Mouse (Mus musculus): ENCODE results near the gene Elmsan1. TPM values are rescaled to one million over a fixed set of nuclear protein-coding genes. Genes with fewer than 3 reads are reported as not detected.

Elmsan1 gene
- polyA plus RNA-seq, 1 experiment from 2014 or later: 2.7 TPM

Other genes with a start within 250 kb of the Elmsan1 start
- 0.06 TPM in 1 of 2 replicates, not detected in the other for gene Heatr4, start 234.0 kb downstream of the Elmsan1 start, polyA plus RNA-seq (2015; fragmentation: Nextera tagmentation; extraction: Ambion mirVana)
- 11.4 and 15.3 TPM in 2 replicates for gene Acot2, start 231.0 kb downstream of the Elmsan1 start, polyA plus RNA-seq (2015; fragmentation: Nextera tagmentation; extraction: Ambion mirVana)
- 74.1 and 89.4 TPM in 2 replicates for gene Acot1, start 209.4 kb downstream of the Elmsan1 start, polyA plus RNA-seq (2015; fragmentation: Nextera tagmentation; extraction: Ambion mirVana)
- gene Acot4, start 180.5 kb downstream of the Elmsan1 start, polyA plus RNA-seq (2015; fragmentation: Nextera tagmentation; extraction: Ambion mirVana): 0.59 and 0.67 TPM in 2 replicates
- gene Gm49366, start 179.9 kb downstream of the Elmsan1 start, polyA plus RNA-seq (2015; fragmentation: Nextera tagmentation; extraction: Ambion mirVana): not detected in 2 replicates
- 1.4 and 1.8 TPM in 2 replicates for gene Acot3, start 166.7 kb downstream of the Elmsan1 start, polyA plus RNA-seq (2015; fragmentation: Nextera tagmentation; extraction: Ambion mirVana)
- 0.22 and 0.31 TPM in 2 replicates for gene Acot5, start 149.6 kb downstream of the Elmsan1 start, polyA plus RNA-seq (2015; fragmentation: Nextera tagmentation; extraction: Ambion mirVana)
- gene Acot6, start 118.2 kb downstream of the Elmsan1 start, polyA plus RNA-seq (2015; fragmentation: Nextera tagmentation; extraction: Ambion mirVana): 0.98 and 1.2 TPM in 2 replicates
- gene Dnal1, start 104.5 kb downstream of the Elmsan1 start, polyA plus RNA-seq (2015; fragmentation: Nextera tagmentation; extraction: Ambion mirVana): 9.1 and 10.9 TPM in 2 replicates
- gene Pnma1, start 70.4 kb downstream of the Elmsan1 start, polyA plus RNA-seq (2015; fragmentation: Nextera tagmentation; extraction: Ambion mirVana): 8.2 and 9.3 TPM in 2 replicates
- 17.8 and 19.8 TPM in 2 replicates for gene Ptgr2, start 66.4 kb upstream of the Elmsan1 start, polyA plus RNA-seq (2015; fragmentation: Nextera tagmentation; extraction: Ambion mirVana)
- gene Zfp410, start 98.0 kb upstream of the Elmsan1 start, polyA plus RNA-seq (2015; fragmentation: Nextera tagmentation; extraction: Ambion mirVana): 59.4 and 73.1 TPM in 2 replicates
- 40.7 and 43.7 TPM in 2 replicates for gene Coq6, start 142.8 kb upstream of the Elmsan1 start, polyA plus RNA-seq (2015; fragmentation: Nextera tagmentation; extraction: Ambion mirVana)
- gene Fam161b, start 143.0 kb upstream of the Elmsan1 start, polyA plus RNA-seq (2015; fragmentation: Nextera tagmentation; extraction: Ambion mirVana): 21.1 and 24.0 TPM in 2 replicates
- gene Entpd5, start 190.1 kb upstream of the Elmsan1 start, polyA plus RNA-seq (2015; fragmentation: Nextera tagmentation; extraction: Ambion mirVana): 13.8 and 15.2 TPM in 2 replicates
- gene Bbof1, start 190.2 kb upstream of the Elmsan1 start, polyA plus RNA-seq (2015; fragmentation: Nextera tagmentation; extraction: Ambion mirVana): 4.6 and 4.7 TPM in 2 replicates
- 22.3 and 22.4 TPM in 2 replicates for gene Rnf113a2, start 198.3 kb upstream of the Elmsan1 start, polyA plus RNA-seq (2015; fragmentation: Nextera tagmentation; extraction: Ambion mirVana)
- gene Aldh6a1, start 232.1 kb upstream of the Elmsan1 start, polyA plus RNA-seq (2015; fragmentation: Nextera tagmentation; extraction: Ambion mirVana): 33.6 and 34.2 TPM in 2 replicates
- 36.1 and 37.7 TPM in 2 replicates for gene Lin52, start 232.5 kb upstream of the Elmsan1 start, polyA plus RNA-seq (2015; fragmentation: Nextera tagmentation; extraction: Ambion mirVana)